Mouse (Mus musculus) liver, embryonic 16.5 days (tissue): ENCODE results near the gene Il5. TPM values are rescaled to one million over a fixed set of nuclear protein-coding genes. Genes with fewer than 3 reads are reported as not detected.

ENCODE experiments used
- ATAC-seq: fragments of 200-750 bp; cut with Nextera tagmentation; 2 replicates; pipeline ENCODE4 v1.8.0; 2017; ENCODE audit warnings: low read depth, mild to moderate bottlenecking, moderate number of reproducible peaks, moderate library complexity
- H3K27ac ChIP-seq: fragments of 300-500 bp; sonication (generic); 2 replicates; pipeline ENCODE4 v1.5.1; 2014; ENCODE audit warnings: mild to moderate bottlenecking, low read length
- H3K27me3 ChIP-seq: fragments of 300-500 bp; sonication (generic); 2 replicates; pipeline ENCODE4 v1.6.1; 2014; ENCODE audit warnings: low read depth, low read length, mixed read lengths; ENCODE audit not compliant: control insufficient read depth, insufficient read depth
- H3K36me3 ChIP-seq: fragments of 300-500 bp; sonication (generic); 2 replicates; pipeline ENCODE4 v1.6.1; 2014; ENCODE audit warnings: mild to moderate bottlenecking; ENCODE audit not compliant: control insufficient read depth, insufficient read depth
- H3K4me1 ChIP-seq: fragments of 300-500 bp; sonication (generic); 2 replicates; pipeline ENCODE4 v1.6.1; 2014; ENCODE audit warnings: low read depth, low read length, mixed read lengths; ENCODE audit not compliant: control insufficient read depth
- H3K4me2 ChIP-seq: fragments of 300-500 bp; sonication (generic); 2 replicates; pipeline ENCODE4 v1.6.1; 2014; ENCODE audit warnings: low read depth, low read length, mixed read lengths
- H3K4me3 ChIP-seq: fragments of 300-500 bp; sonication (generic); 2 replicates; pipeline ENCODE4 v1.5.1; 2014; ENCODE audit warnings: low read depth, mild to moderate bottlenecking, low read length
- H3K9ac ChIP-seq: fragments of 300-500 bp; sonication (generic); 2 replicates; pipeline ENCODE4 v1.6.1; 2014; ENCODE audit warnings: low read depth, low read length
- H3K9me3 ChIP-seq: fragments of 300-500 bp; sonication (generic); replicated peaks from 2 replicates; pipeline ENCODE4 v1.6.1; 2016; ENCODE audit warnings: low read length; ENCODE audit not compliant: control insufficient read depth
- WGBS: fragments of 180-500 bp; shearing (Covaris S2); extraction: QIAGEN DNeasy Blood & Tissue Kit; methylation state at CpG from one replicate; pipeline ENCODE4 v1.1.7; 2014; ENCODE audit not compliant: insufficient replicate concordance; 5-methylcytosine and 5-hydroxymethylcytosine counted together
- microRNA-seq: library from miRNA; unstranded; fragments of <30 nt; microRNA quantifications from one replicate; pipeline ENCODE4, GENCODE M21; 2016
- polyA plus RNA-seq: library from polyadenylated mRNA; unstranded; fragments of >200 nt; fragmentation: Nextera tagmentation; extraction: Ambion mirVana; gene quantifications from 2 replicates; pipeline ENCODE4 v1.2.1, GENCODE M21; 2015

Gene Il5
- polyA plus RNA-seq, 1 experiment from 2014 or later: not detected

DNA sequence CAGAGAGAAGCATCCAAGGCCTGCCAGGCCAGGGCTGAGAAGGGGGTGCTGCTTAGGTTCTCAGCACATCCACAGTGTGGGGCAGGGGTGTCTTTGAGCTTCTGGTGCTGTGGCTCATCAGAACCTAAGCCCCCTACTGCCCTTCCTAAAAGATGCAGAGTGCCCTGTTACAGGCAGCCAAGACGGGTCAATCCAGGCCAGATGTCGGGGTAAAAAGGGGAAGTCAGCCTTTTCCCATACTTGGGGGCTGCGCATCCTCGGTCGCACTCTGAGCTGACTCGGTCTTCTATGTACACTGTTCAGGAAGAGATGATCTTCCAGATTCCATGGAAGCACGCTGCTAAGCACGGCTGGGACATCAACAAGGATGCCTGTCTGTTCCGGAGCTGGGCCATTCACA lies 51.9 kb downstream of the Il5 start:
- no peak overlapping the region for H3K27ac ChIP-seq
- no peak overlapping the region for H3K9ac ChIP-seq
- H3K27me3 ChIP-seq: peaks cover 18% of the 10 kb centered on the region
- peaks cover 5% of the 10 kb centered on the region for H3K36me3 ChIP-seq
- no peaks in the 10 kb centered on the region for H3K9me3 ChIP-seq
- H3K4me3 ChIP-seq: no peak overlapping the region
- H3K4me2 ChIP-seq: no peak overlapping the region
- 33% methylated on average over 9 of the region's 9 CpGs for WGBS
- H3K4me1 ChIP-seq: peaks cover 11% of the 10 kb centered on the region
- no peak for ATAC-seq

DNA sequence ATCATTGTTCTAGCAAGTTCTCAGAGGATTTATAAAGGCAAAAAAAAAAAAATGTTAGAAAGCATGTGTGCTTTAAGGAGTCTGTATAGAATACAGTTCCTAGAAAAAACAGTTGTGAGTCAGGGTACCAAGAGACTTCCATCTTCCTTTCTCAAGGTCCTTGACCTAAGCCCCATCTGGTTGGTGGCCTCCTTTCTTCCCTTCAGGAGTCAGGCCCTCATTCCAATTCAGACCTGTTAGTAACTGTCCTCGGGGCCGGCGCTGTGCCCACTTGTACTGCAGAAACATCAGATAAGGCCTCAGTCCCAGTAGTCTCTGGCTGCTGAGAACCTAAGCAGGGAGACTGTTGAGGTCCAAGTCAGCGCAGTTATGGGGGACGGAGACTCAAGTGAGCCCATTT lies 52.5 kb downstream of the Il5 start, which contains the start of gene Gm17334:
Gm17334 (minus strand) TSS at position 101 of the 400 bp plus-strand sequence.
- no peak within 1 kb of the TSS for H3K27ac ChIP-seq

DNA sequence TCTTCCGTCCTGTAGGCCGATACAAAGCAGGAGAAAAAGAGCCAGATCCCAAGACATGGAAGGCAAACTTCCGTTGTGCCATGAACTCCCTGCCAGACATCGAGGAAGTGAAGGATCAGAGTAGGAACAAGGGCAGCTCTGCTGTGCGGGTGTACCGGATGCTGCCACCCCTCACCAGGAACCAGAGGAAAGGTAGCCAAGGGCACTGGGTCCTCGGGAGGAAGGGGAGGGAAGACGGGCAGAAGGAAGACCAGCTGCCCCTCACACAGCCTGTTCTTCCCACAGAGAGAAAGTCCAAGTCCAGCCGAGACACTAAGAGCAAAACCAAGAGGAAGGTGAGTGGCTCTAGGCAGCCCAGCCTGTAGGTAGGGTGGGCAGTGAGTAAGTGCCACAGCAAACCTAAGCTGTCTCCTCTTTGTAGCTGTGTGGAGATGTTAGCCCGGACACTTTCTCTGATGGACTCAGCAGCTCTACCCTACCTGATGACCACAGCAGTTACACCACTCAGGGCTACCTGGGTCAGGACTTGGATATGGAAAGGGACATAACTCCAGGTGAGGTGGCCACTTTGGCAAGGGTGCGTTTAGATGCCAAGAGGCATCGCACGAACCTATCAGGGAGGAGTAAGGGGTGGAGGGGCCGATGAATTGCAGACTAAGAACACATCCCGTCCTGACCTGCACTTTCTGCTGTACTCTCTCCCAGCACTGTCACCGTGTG lies 53.2 kb downstream of the Il5 start:
- no peak overlapping the region for H3K9ac ChIP-seq
- H3K9me3 ChIP-seq: no peaks in the 10 kb centered on the region
- no peak overlapping the region for H3K27ac ChIP-seq
- peaks cover 5% of the 10 kb centered on the region for H3K36me3 ChIP-seq
- no peak overlapping the region for H3K4me2 ChIP-seq
- no peak overlapping the region for H3K4me3 ChIP-seq
- peaks cover 15% of the 10 kb centered on the region for H3K27me3 ChIP-seq
- 70% methylated on average over 16 of the region's 16 CpGs for WGBS
- peaks cover 11% of the 10 kb centered on the region for H3K4me1 ChIP-seq
- ATAC-seq: no peak

More for the DNA sequence above, 52.5 kb downstream of the Il5 start, which contains the start of gene Gm17334:
- Histone ChIP-seq H3K4me1 (peaks cover 11% of the 10 kb centered on the region), H3K4me3 (no peak within 1 kb of the TSS), H3K9ac (no peak within 1 kb of the TSS), H3K27me3 (peaks cover 18% of the 10 kb centered on the region), H3K4me2 (no peak within 1 kb of the TSS), H3K36me3 (peaks cover 5% of the 10 kb centered on the region), H3K9me3 (no peaks in the 10 kb centered on the region)
- ATAC-seq: no peak
- 63% methylated on average over 5 of the region's 5 CpGs for WGBS

Small RNA genes lying within 50 kb of the gene (microRNA-seq; reads per million reads assigned to microRNA genes)
- gene Mir7671: not detected

Other genes with a start within 250 kb of the Il5 start
- gene Gm9945, start 240.6 kb upstream of the Il5 start, polyA plus RNA-seq: 0.49 and 0.64 TPM in 2 replicates
- 13.5 and 15.9 TPM in 2 replicates for gene Sowaha, start 240.5 kb upstream of the Il5 start, polyA plus RNA-seq
- gene Sept8, start 201.5 kb upstream of the Il5 start, polyA plus RNA-seq: 16.5 and 18.9 TPM in 2 replicates
- 7.4 and 9.7 TPM in 2 replicates for gene Kif3a, start 153.4 kb upstream of the Il5 start, polyA plus RNA-seq
- 0.20 and 0.27 TPM in 2 replicates for gene Il4, start 102.1 kb upstream of the Il5 start, polyA plus RNA-seq
- not detected in 2 replicates for gene Il13, start 86.1 kb upstream of the Il5 start, polyA plus RNA-seq
- 12.4 and 12.9 TPM in 2 replicates for gene Rad50, start 13.5 kb upstream of the Il5 start, polyA plus RNA-seq
- gene Irf1, start 49.2 kb downstream of the Il5 start, polyA plus RNA-seq: 14.8 and 17.7 TPM in 2 replicates
- 0.19 TPM in 1 of 2 replicates, not detected in the other for gene Gm17334, start 52.4 kb downstream of the Il5 start, polyA plus RNA-seq
- 0.08 and 0.44 TPM in 2 replicates for gene Gm12216, start 138.5 kb downstream of the Il5 start, polyA plus RNA-seq
- 2.4 and 2.6 TPM in 2 replicates for gene Slc22a5, start 170.9 kb downstream of the Il5 start, polyA plus RNA-seq